13 mouse cellular contexts compared by ENCODE assay signal in genomic region chr17:70622493-70622892, GRCm38 (mm10).
A peak's percentile ranks its signal among the peaks of the same experiment; 100 is the strongest.
DNase-seq lines count a peak whose midpoint lies in the region; ATAC-seq and TF ChIP-seq lines count a peak whose summit lies in the region.
"Had no signal": no experiment of that assay in that cellular context is flagged by ENCODE, and none has a peak within 500 bp of the region (broad histone marks: within the 10 kb centered on the region; RNA-seq: fewer than 3 reads in every experiment).

No protein-coding gene starts in this region.

- H3K4me2 ChIP-seq in hindbrain, postnatal 0 days (ENCODE audit: low read depth, low read length), result no peak overlapping the region
- H3K4me2 ChIP-seq in hindbrain, embryonic 16.5 days (ENCODE audit: low read length), result no peak overlapping the region
- H3K4me2 ChIP-seq in midbrain, embryonic 13.5 days (replicated peaks), result no peak overlapping the region
- H3K4me2 ChIP-seq: forebrain, embryonic 12.5 days had no signal

- H3K36me3 ChIP-seq in hindbrain, postnatal 0 days (ENCODE audit: insufficient read depth, low read length), result no peaks in the 10 kb centered on the region
- H3K36me3 ChIP-seq in hindbrain, embryonic 16.5 days (ENCODE audit: control insufficient read depth, insufficient read depth, low read length), result no peaks in the 10 kb centered on the region
- no peaks in the 10 kb centered on the region for H3K36me3 ChIP-seq in midbrain, embryonic 13.5 days
- H3K36me3 ChIP-seq: forebrain, embryonic 12.5 days; heart, embryonic 10.5 days had no signal

- no peaks in the 10 kb centered on the region for H3K4me1 ChIP-seq in hindbrain, postnatal 0 days (ENCODE audit: insufficient read depth, low read length)
- H3K4me1 ChIP-seq in hindbrain, embryonic 16.5 days (ENCODE audit: control insufficient read depth, insufficient read depth, low read depth, low read length), result no peaks in the 10 kb centered on the region
- H3K4me1 ChIP-seq in midbrain, embryonic 13.5 days (replicated peaks), result no peaks in the 10 kb centered on the region
- H3K4me1 ChIP-seq: forebrain, embryonic 12.5 days had no signal

- WGBS in hindbrain, postnatal 0 days, result 56% methylated on average over 8 of the region's 8 CpGs
- 62% methylated on average over 8 of the region's 8 CpGs for WGBS in hindbrain, embryonic 16.5 days
- 76% methylated on average over 8 of the region's 8 CpGs for WGBS in midbrain, embryonic 13.5 days

- ATAC-seq in hindbrain, postnatal 0 days, result 0 out of 2 replicates have a peak, but pooled peaks have one; percentile 24
- ATAC-seq in hindbrain, embryonic 16.5 days, result no peak
- ATAC-seq in midbrain, embryonic 13.5 days, result no peak
- ATAC-seq: CD4-positive, CD25-positive, alpha-beta regulatory T cell, adult 4 months; Patski had no signal

- peak overlapping the region; percentile 26; the same call in 1 of the 2 replicates for H3K27ac ChIP-seq in hindbrain, postnatal 0 days
- H3K27ac ChIP-seq in hindbrain, embryonic 16.5 days (ENCODE audit: low read depth, low read length), result no peak overlapping the region
- H3K27ac ChIP-seq in midbrain, embryonic 13.5 days, result no peak overlapping the region
- H3K27ac ChIP-seq: forebrain, embryonic 12.5 days; heart, embryonic 10.5 days had no signal

- no peaks in the 10 kb centered on the region for H3K9me3 ChIP-seq in hindbrain, postnatal 0 days (ENCODE audit: low read length)
- H3K9me3 ChIP-seq in hindbrain, embryonic 16.5 days (ENCODE audit: control insufficient read depth, low read length), result no peaks in the 10 kb centered on the region
- H3K9me3 ChIP-seq in midbrain, embryonic 13.5 days, result no peaks in the 10 kb centered on the region
- H3K9me3 ChIP-seq: forebrain, embryonic 12.5 days; heart, embryonic 10.5 days had no signal

- no peak overlapping the region for H3K4me3 ChIP-seq in hindbrain, postnatal 0 days (ENCODE audit: low read length)
- no peak overlapping the region for H3K4me3 ChIP-seq in hindbrain, embryonic 16.5 days (ENCODE audit: low read length)
- no peak overlapping the region for H3K4me3 ChIP-seq in midbrain, embryonic 13.5 days (replicated peaks)
- H3K4me3 ChIP-seq: forebrain, embryonic 12.5 days; heart, embryonic 10.5 days had no signal

- no peak for DNase-seq in hindbrain, postnatal 0 days (ENCODE audit: low spot score)
- DNase-seq in cerebellum, postnatal 25 days, result peak; percentile 78 to 80
- DNase-seq in layer of hippocampus, postnatal 14 days (ENCODE audit: low spot score in 2 of 2), result peak; percentile 55 to 79
- peak; percentile 44 for DNase-seq in right cerebral cortex, postnatal 14 days
- no peak for DNase-seq in neural tube, embryonic 10.5 days (ENCODE audit: extremely low spot score, low spot score)
- no peak for DNase-seq in embryo, embryonic 10 days (ENCODE audit: low spot score)
- DNase-seq: kidney, postnatal 36 days had no signal

- no peak overlapping the region for H3K9ac ChIP-seq in hindbrain, postnatal 0 days (replicated peaks; ENCODE audit: low read length)
- no peak overlapping the region for H3K9ac ChIP-seq in hindbrain, embryonic 16.5 days (ENCODE audit: low read depth, low read length)
- no peak overlapping the region for H3K9ac ChIP-seq in midbrain, embryonic 13.5 days (replicated peaks)
- H3K9ac ChIP-seq: forebrain, embryonic 12.5 days had no signal

- no peak for TF ChIP-seq CTCF in hindbrain, postnatal 0 days (IDR thresholded peaks at IDR 0.05; ENCODE audit: low read depth)

- H3K27me3 ChIP-seq in hindbrain, postnatal 0 days (ENCODE audit: insufficient read depth, low read length), result no peaks in the 10 kb centered on the region
- no peaks in the 10 kb centered on the region for H3K27me3 ChIP-seq in hindbrain, embryonic 16.5 days (replicated peaks; ENCODE audit: control insufficient read depth, insufficient read depth, low read length)
- no peaks in the 10 kb centered on the region for H3K27me3 ChIP-seq in midbrain, embryonic 13.5 days
- H3K27me3 ChIP-seq: forebrain, embryonic 12.5 days; Patski had no signal

Comparison
In these comparisons a context has a peak if more than half of its experiments do, and no peak if none do; other contexts are left out.
1. DNase-seq: peak in cerebellum, postnatal 25 days (2 of 2), layer of hippocampus, postnatal 14 days (2 of 2) and right cerebral cortex, postnatal 14 days (single experiment); none in hindbrain, postnatal 0 days (single experiment), neural tube, embryonic 10.5 days (single experiment) and embryo, embryonic 10 days (single experiment).